Mouse (Mus musculus) telencephalon, adult 2 months (tissue): ENCODE results near the gene Rai14.
"Not testable (repeated sequence)": the region's sequence is repeated elsewhere in the genome, so short reads cannot be mapped to it uniquely, and the experiment has no call there.

ENCODE experiments used
- DNase-seq: peaks from one replicate; pipeline ENCODE4 v3.0.0-alpha.2; 2011; ENCODE audit warnings: low read depth, low spot score

The Rai14 gene

DNA sequence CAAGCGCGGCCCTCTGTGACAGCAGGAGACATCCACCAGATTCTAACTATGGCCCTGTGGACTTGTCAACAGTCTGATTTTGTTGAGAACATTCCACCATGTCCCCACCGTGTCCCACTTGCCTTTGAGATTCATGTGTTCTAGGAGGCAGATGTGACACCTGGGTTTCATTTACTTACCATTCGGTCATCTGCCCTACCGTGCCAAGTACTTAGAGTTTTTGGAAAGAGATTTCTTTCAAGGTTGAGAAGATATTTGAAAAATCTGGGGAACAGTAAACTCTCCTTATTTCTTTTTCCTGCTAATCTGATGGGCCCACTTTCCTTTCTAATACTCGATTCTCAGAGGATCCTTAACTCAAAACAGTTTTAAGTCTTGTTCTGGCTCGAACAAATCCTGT lies 178.5 kb downstream of the Rai14 start:
- no peak for DNase-seq

DNA sequence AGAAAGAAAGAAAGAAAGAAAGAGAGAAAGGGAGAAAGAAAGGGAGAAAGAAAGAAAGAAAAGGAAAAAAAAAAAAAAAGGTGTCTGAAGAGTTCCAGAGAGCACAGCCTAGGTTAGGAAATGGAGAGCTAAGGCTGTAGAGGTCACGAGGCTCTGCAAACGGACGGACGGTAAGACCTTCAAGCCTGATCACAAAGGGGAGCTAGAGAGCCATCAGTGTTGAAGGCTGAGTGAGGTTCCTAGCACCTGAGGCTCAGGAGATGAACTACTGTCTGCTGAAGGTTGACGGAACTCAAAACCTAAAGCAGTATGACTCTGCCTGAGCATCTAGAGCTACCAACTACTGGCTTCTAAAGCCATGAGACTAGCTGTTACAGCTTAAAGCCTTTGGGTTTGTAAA lies 179.8 kb downstream of the Rai14 start:
- no peak for DNase-seq

DNA sequence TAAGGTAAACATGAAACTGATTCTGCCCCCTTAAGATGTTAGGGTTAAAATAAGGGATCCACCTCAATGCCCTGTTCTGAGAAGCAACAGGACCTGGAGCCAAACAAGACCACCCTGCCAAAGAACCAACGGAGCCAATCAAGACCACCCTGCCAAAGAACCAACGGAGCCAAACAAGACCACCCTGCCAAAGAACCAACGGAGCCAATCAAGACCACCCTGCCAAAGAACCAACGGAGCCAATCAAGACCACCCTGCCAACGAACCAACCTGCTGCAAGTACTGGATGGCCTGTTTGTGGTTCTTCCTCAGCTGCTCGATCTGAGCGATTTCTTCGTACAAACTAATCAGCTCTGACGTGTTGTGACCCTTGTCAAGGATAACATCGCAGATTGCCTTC lies 181.1 kb downstream of the Rai14 start:
- not testable (repeated sequence) for DNase-seq

DNA sequence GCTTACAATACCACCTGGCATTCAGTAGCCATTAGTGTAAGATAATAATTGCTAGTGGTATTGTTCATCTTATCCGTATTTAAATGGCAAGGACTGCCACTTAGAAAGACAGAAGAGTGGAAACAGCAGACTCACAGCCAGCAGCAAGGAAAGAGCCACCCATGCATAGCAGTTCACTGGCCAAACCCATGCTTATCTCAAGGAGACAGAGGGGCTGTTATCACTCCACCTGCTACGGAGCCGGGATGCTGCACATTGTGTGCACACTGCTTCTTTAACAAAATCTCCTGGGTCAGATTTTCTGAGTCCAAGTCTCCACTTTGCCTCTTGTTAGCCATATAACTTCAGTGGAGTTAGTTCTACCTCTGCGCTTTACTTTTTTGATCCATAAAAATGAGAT lies 183.1 kb downstream of the Rai14 start:
- no peak for DNase-seq

DNA sequence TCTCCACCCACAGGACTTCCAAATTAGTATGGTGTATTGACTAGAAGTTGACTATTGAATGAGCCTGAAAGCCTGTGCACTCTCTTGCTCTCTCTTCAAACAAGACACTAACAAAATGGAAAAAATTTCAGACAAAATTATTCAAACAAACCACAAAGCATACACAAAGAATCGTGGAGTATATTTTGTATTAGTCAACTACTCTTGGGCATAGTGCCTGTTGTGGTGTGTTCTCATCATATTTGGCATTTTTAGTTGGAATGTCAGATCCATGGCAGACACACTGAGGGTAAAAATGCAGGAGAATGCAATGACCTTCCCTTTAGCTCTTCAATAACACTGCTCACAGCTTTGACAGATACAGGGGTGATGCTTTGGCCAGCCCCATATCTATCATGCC lies 188.5 kb downstream of the Rai14 start:
- no peak for DNase-seq
